Mouse (Mus musculus): ENCODE results near the gene Tmem191c.

The Tmem191c gene

DNA sequence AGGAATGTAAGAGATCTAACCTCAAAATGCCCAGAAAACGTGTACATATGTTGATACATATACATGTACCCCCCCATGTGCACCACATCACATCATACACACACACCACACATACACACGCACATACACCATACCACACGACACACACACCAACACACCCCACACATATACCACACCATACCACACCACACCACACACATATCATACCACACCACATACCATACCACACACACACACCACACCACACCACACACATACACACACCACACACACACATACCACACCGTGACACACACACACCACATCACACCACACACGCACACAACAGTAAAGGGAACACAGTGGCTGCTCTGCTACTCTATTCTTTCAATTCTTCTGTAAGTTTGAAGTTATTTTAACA lies 56.0 kb downstream of the Tmem191c start:
- no peak for DNase-seq

Measured in kidney, postnatal 36 days (tissue).